Mouse (Mus musculus) bone marrow, adult 2 months (tissue): ENCODE measurements around the gene Ice1. TPM values are rescaled to one million over a fixed set of nuclear protein-coding genes. Genes with fewer than 3 reads are reported as not detected.

Experiments
- H3K27ac ChIP-seq: fragments of 200-500 bp; 2 replicates; pipeline ENCODE4 v1.5.1; 2012; ENCODE audit warnings: low read depth, mild to moderate bottlenecking, control low read depth, inconsistent platforms, low read length; ENCODE audit not compliant: control insufficient read depth, poor library complexity, insufficient read depth
- H3K4me1 ChIP-seq: fragments of 200-500 bp; 2 replicates; pipeline ENCODE4 v1.6.1; 2011; ENCODE audit warnings: low read length; ENCODE audit not compliant: control insufficient read depth, insufficient read depth
- H3K4me3 ChIP-seq: fragments of 200-500 bp; replicated peaks from 2 replicates; pipeline ENCODE3; 2011; ENCODE audit warnings: mild to moderate bottlenecking, low read depth, low read length, control low read depth; ENCODE audit not compliant: control insufficient read depth
- CTCF ChIP-seq: fragments of 200-500 bp; IDR thresholded peaks from 2 replicates; pipeline ENCODE4 v1.5.1; 2011; ENCODE audit warnings: low read length, control low read depth; ENCODE audit not compliant: control insufficient read depth, insufficient read depth
- POLR2A ChIP-seq: fragments of 200-500 bp; IDR thresholded peaks from 2 replicates; pipeline ENCODE4 v1.6.1; 2011; ENCODE audit warnings: low read depth, mild to moderate bottlenecking, control low read depth, low read length, borderline replicate concordance; ENCODE audit not compliant: control insufficient read depth
- WGBS: fragments of 180-500 bp; shearing (Covaris S2); methylation state at CpG from one replicate; pipeline ENCODE4 v1.1.7; 2018; 5-methylcytosine and 5-hydroxymethylcytosine counted together
- polyA plus RNA-seq: library from polyadenylated mRNA; stranded (reverse); fragments of >200 nt; gene quantifications from 2 replicates; pipeline ENCODE4 v1.2.4, GENCODE M21; 2011; ENCODE audit warnings: low replicate concordance; ENCODE audit not compliant: missing spikeins, insufficient read depth, insufficient read length

The Ice1 gene
- polyA plus RNA-seq, 1 experiment = 10.2 TPM

DNA sequence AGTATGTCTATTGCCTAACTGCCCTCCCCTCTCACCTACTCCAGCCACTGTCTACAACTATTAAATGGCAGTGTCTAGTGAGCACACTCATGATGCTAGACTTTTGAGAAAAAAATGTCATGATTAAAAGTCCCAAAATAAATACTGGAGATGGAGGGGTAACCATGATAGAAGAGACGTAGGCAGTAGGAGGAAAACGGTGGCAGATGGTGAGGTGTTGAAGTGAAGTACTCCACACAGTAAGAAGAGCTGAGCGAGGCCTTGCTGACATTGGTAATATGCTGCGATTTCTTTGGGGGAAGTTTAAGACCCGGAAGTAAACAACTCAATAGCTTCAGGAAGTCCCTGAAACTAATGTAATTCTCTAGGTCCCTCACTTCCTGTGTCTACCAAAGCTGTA lies 104.0 kb downstream of the Ice1 start:
- WGBS = 76% methylated on average over 5 of the region's 5 CpGs
- no peak for TF ChIP-seq CTCF
- no peak for TF ChIP-seq POLR2A
- H3K4me3 ChIP-seq = no peak overlapping the region
- no peaks in the 10 kb centered on the region for H3K4me1 ChIP-seq
- H3K27ac ChIP-seq = no peak overlapping the region

DNA sequence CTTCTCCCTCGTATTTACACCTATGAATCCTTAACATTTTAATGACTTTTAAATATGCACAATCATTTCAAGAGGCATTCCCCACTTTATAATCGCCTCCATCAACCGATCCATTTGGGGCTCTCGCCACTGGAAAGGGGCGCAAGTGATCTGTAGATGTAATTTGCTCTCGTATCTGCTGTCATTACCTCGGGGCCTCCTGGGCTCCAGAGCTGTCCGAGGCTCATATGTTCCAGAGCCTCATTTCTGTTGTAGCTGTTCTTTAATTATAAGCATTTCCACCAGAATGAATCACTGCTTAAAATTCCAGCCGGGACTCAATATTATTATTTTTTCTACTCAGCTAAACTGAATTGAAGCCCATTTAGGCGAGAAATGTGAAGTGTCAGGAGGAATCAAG lies 104.7 kb downstream of the Ice1 start:
- Histone ChIP-seq H3K4me1 (no peaks in the 10 kb centered on the region), H3K4me3 (no peak overlapping the region), H3K27ac (no peak overlapping the region)
- no peak for TF ChIP-seq POLR2A
- TF ChIP-seq CTCF = no peak
- WGBS = 78% methylated on average over 10 of the region's 10 CpGs

- H3K4me3 ChIP-seq = no peak overlapping the region
- TF ChIP-seq CTCF (no peak), POLR2A (no peak)
- WGBS = 66% methylated on average over 2 of the region's 2 CpGs
- no peaks in the 10 kb centered on the region for H3K4me1 ChIP-seq
- no peak overlapping the region for H3K27ac ChIP-seq
Observed at GRCm38 (mm10) chr13:70517651-70518050, 119.8 kb downstream of the Ice1 start.

- H3K4me1 ChIP-seq = no peaks in the 10 kb centered on the region
- TF ChIP-seq POLR2A = no peak
- no peak for TF ChIP-seq CTCF
- 64% methylated on average over 2 of the region's 2 CpGs for WGBS
- no peak overlapping the region for H3K27ac ChIP-seq
- H3K4me3 ChIP-seq = no peak overlapping the region
Observed at GRCm38 (mm10) chr13:70515004-70515403, 122.4 kb downstream of the Ice1 start.

DNA sequence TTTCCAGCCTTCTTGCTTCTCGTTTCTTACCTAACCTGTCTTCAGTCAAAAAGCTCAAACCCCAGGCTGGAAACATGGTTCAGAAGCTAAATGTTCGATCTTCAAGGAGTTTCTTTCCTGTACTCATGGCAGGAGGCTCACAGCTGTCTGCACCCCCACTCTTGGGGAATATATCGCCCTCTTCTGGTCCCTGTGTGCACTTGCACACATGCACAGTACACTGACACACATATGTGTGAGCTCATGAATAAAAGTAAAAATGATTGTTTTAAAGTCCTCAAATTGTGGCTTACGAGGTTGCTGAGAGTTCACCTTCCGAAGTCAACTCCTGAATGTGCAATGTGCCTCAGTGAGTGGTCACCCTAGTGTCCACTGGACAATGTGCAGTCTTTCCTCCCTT lies 127.2 kb downstream of the Ice1 start:
- Histone ChIP-seq H3K4me1 (no peaks in the 10 kb centered on the region), H3K4me3 (no peak overlapping the region), H3K27ac (no peak overlapping the region)
- WGBS = 56% methylated on average over 5 of the region's 5 CpGs
- TF ChIP-seq CTCF = no peak
- TF ChIP-seq POLR2A = no peak

DNA sequence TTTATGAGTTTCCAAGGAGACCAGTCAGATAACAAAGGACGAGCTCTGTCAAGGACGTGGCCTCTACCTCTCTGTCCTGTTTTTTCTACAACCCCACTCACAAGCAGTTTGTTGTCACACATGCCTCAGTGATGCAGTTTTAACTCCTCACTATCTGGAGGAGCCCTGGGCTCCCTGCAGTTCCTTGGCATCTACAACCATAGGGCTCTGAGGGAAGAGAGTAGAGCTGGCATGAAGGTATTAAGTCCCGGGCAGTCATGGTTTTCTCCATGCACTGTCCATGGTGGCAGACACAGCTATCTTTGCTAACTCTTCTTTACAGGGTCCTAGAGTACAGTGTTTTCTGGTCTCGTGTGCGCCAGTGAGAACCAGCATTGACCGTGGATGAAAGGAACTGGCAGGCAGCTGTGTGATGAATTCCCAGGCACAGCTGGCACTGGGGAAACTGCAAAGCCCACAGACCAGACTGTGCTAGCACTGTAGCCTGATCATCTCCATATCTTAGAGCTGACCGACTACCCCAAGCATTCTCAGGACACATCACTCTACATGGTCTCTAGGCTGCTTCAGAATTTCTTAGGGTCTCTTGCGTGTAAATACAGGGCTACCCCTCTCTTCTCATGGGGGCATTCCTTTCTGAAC lies 127.9 kb downstream of the Ice1 start:
- no peak overlapping the region for H3K27ac ChIP-seq
- H3K4me1 ChIP-seq = no peaks in the 10 kb centered on the region
- H3K4me3 ChIP-seq = no peak overlapping the region
- TF ChIP-seq POLR2A (no peak), CTCF (no peak)
- 81% methylated on average over 8 of the region's 8 CpGs for WGBS

DNA sequence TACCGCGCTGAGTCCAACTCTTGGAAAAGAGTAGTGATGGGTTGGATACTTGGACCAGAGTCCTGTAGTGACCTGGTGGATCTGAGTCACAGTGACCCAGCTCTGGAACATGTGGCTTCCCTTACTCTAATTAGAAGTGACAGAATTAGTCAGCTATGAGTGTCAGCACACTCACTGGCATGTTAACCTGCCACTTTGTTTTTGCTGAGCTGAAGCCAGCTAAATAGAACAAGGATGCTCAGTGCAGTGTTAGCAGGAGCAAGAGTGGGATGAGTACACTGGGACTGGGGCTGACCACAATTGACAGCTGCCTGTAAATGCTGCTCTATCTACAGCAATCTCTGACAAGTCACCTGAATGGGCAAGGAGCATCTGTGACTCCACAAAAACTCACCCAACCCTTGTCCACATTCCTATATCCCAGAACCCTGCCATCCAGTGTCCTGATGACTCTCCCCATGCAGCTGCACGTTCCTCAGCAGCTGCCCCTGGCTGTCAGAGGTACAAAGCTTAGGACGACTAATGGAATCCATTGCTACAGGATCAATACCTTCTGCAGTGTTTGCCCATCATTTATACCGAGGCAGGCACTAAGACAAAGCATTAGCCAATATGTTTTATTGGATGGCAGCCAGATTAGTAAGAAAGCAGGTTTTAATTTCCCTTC lies 128.6 kb downstream of the Ice1 start:
- TF ChIP-seq POLR2A (no peak), CTCF (no peak)
- Histone ChIP-seq H3K27ac (no peak overlapping the region), H3K4me3 (no peak overlapping the region), H3K4me1 (no peaks in the 10 kb centered on the region)
- 68% methylated on average over 5 of the region's 5 CpGs for WGBS

Other genes with a start within 250 kb of the Ice1 start
- gene Adamts16, start 204.2 kb upstream of the Ice1 start, polyA plus RNA-seq = not detected in 2 replicates